Mouse (Mus musculus) cerebellum, adult (tissue): ENCODE results near the gene Gp1bb.

Experiments
- ATAC-seq: cut with Nextera tagmentation; 2 replicates; pipeline ENCODE4 v1.9.2; 2017; ENCODE audit warnings: mild to moderate bottlenecking, moderate library complexity, mixed read lengths; ENCODE audit not compliant: insufficient number of reproducible peaks, low FRiP score, low TSS enrichment

Gp1bb gene

DNA sequence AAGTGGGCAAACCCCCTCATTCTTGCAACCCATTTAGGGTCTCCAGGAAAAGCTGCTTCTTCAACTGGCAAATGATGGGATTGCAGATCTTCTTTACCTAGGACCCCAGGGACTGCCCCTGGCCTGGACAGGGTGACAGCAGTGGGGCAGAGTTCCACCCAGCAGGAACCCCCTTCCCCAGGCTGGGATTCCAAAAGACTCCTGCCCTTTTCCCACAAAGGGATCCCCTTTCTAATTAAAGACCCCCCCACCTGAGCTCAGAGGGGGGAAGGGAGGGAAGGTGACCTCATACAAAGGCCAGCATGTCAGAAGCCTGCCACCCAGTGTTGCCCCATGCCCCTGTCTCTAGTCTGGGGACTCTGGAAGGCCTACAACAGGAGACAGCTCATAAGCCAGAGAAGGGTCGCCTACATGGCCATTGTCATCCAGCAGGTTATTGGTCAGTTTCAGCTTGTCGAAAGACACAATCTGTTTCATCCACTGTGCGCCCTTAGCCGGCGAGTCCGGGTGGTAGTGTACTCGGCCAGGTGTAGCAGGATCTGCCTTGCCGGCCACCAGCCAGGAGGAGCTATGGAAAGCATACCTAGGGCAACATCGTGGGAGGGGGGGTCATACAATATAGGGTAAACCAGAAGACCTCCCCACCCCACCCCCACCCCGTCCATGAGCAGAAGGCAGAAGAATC is 38.4 kb downstream of the Gp1bb start:
- no peak for ATAC-seq

- ATAC-seq, result no peak
These were observed 39.0 kb downstream of the Gp1bb start for GRCm38 (mm10) chr16:18583169-18583568.

GRCm38 (mm10) chr16:18582426-18583148 is 39.6 kb downstream of the Gp1bb start:
- no peak for ATAC-seq

GRCm38 (mm10) chr16:18581623-18582205 is 40.5 kb downstream of the Gp1bb start:
- ATAC-seq, result no peak

GRCm38 (mm10) chr16:18581050-18581622 is 41.1 kb downstream of the Gp1bb start:
- ATAC-seq, result no peak

DNA sequence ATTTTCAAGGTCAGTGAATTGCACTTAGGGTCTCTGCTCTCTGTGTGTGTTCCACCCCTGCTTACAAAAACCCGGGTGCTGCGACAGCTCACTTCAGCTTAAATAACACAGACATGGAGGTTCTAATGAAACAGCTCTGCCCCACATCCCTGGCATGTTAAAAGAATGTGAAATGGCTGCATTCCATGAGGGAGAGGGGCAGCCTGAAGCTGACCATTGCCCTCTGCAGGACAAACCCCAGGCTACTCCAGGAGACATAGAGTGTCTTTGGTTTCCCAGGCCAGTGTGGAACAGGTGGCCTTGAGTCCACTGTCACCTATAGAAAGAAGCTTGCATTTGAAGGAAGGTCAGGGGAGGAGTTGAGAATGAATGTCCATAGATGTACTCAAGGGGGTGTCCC is 41.8 kb downstream of the Gp1bb start:
- ATAC-seq, result no peak

DNA sequence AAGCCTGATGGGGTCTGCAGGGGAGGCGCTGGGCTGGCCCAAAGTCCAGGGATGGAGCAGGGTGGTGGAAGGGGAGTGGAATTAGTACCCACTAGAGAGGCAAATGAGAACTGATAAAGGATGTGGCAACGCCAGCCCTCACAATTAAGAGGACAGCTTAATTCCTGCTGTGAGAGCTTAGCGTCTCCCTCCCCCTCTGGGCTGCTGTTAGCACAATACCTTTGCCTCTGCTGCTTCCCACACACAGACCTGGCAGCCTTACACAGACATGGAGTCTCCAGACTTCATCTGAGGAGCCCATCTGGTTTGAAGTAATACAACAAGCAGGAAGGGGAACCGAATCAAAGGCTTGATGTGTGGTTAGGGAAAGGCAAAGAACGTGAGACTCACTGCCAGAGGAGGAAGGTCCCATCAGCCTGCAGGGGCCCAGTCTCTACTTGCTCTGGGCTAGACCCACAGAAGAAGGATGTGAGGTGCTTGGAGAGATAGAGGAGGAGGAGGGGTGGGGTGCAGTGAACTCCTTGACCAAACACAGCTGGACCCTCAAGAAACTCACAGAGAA is 44.5 kb downstream of the Gp1bb start:
- ATAC-seq, result no peak

DNA sequence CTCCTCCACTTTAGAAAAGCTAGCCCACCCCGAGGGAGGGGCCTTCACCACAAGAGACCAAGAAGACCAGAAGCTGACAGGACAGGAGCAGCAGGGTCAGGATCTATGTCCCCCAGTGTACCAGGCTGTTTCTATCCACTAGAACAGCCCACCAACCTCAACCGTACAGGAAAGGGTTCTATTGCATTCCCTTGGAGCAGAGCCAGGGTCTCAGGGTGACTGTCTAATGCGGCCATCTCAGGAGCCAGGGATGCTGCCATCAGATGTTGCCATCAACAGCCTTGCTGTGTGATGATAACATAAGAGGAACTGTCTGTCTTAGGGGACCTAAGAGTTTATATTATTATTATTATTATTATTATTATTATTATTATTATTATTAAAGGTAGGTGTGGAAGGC is 45.1 kb downstream of the Gp1bb start:
- ATAC-seq, result no peak

DNA sequence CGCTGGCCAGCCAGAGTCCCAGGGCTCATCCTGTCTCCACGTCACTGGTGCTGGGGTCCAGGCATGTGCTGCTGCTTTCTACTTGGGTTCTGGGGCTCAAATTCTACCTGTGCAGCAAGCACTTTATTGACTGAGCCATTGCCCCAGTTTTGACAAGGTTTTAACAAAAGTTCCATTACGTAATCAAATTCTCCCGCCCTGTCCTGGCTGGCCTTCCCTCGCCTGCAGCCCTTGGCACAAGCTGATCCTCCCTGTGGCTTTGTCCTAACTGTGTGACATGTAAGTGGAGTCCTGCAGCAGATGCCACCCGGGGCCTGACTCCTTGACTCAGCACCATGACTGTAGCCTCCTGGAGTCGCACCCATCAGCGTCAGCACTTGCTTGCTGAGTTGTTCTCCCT is 48.0 kb downstream of the Gp1bb start:
- ATAC-seq, result no peak
